Mouse (Mus musculus) kidney, embryonic 14.5 days (tissue): ENCODE results near the gene AI837181. TPM values are rescaled to one million over a fixed set of nuclear protein-coding genes. Genes with fewer than 3 reads are reported as not detected.

Experiments used
- ATAC-seq: fragments of 200-750 bp; cut with Nextera tagmentation; 2 replicates; pipeline ENCODE4 v1.8.0; 2017; ENCODE audit warnings: moderate number of reproducible peaks, mild to moderate bottlenecking, moderate TSS enrichment, moderate library complexity; ENCODE audit not compliant: low FRiP score, low TSS enrichment
- H3K27ac ChIP-seq: fragments of 300-500 bp; sonication (generic); 2 replicates; pipeline ENCODE4 v1.5.1; 2014; ENCODE audit warnings: low read depth, mild to moderate bottlenecking, low read length, moderate library complexity, mixed read lengths
- H3K27me3 ChIP-seq: fragments of 300-500 bp; sonication (generic); 2 replicates; pipeline ENCODE4 v1.6.1; 2014; ENCODE audit warnings: mild to moderate bottlenecking, low read length; ENCODE audit not compliant: control insufficient read depth, insufficient read depth
- H3K36me3 ChIP-seq: fragments of 300-500 bp; sonication (generic); 2 replicates; pipeline ENCODE4 v1.6.1; 2014; ENCODE audit warnings: low read length, mixed read lengths; ENCODE audit not compliant: control insufficient read depth, insufficient read depth
- H3K4me1 ChIP-seq: fragments of 300-500 bp; sonication (generic); 2 replicates; pipeline ENCODE4 v1.6.1; 2014; ENCODE audit warnings: low read length, mixed read lengths; ENCODE audit not compliant: control insufficient read depth, insufficient read depth
- H3K4me2 ChIP-seq: fragments of 300-500 bp; sonication (generic); replicated peaks from 2 replicates; pipeline ENCODE4 v1.6.1; 2014; ENCODE audit warnings: low read depth, mild to moderate bottlenecking, low read length
- H3K4me3 ChIP-seq: fragments of 300-500 bp; sonication (generic); 2 replicates; pipeline ENCODE4 v1.5.1; 2014; ENCODE audit warnings: mild to moderate bottlenecking, low read length
- H3K9ac ChIP-seq: fragments of 300-500 bp; sonication (generic); 2 replicates; pipeline ENCODE4 v1.6.1; 2014; ENCODE audit warnings: low read depth, mild to moderate bottlenecking, low read length, moderate library complexity
- H3K9me3 ChIP-seq: fragments of 300-500 bp; sonication (generic); 2 replicates; pipeline ENCODE4 v1.6.1; 2016; ENCODE audit warnings: low read length; ENCODE audit not compliant: control insufficient read depth
- WGBS: fragments of 180-500 bp; shearing (Covaris S2); extraction: QIAGEN DNeasy Blood & Tissue Kit; methylation state at CpG from one replicate; pipeline ENCODE4 v1.1.7; 2014; 5-methylcytosine and 5-hydroxymethylcytosine counted together
- polyA plus RNA-seq: library from polyadenylated mRNA; unstranded; fragments of >200 nt; fragmentation: Nextera tagmentation; extraction: Ambion mirVana; gene quantifications from 2 replicates; pipeline ENCODE4 v1.2.1, GENCODE M21; 2014

AI837181 gene
- polyA plus RNA-seq, 1 experiment from 2014 or later: 40.8 TPM

DNA sequence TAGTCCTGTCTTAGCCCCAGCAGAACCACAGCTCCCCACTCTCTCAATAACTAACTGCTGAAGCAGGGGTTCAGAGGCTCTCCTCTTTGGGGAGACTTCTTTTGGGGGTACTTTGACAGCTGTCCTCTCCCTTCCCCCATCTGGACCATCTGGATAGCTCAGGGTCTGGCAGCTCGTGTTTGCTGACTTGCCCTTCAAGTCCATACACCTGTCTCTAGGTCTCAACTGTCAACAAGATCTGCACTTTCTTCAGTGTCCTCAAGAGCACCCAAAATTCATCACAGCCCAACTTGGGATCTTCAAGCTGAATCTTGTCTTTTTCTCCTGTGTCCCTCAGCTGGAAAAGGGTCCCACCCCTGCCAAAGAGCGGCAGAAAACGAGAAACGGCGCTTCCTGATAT lies 3.2 kb upstream of the AI837181 start:
- Histone ChIP-seq H3K4me1 (peaks cover 25% of the 10 kb centered on the region), H3K4me2 (no peak overlapping the region), H3K27me3 (no peaks in the 10 kb centered on the region), H3K27ac (no peak overlapping the region), H3K9me3 (no peaks in the 10 kb centered on the region), H3K9ac (no peak overlapping the region), H3K36me3 (peaks cover 34% of the 10 kb centered on the region), H3K4me3 (no peak overlapping the region)
- ATAC-seq: no peak
- WGBS: 85% methylated on average over 5 of the region's 5 CpGs

DNA sequence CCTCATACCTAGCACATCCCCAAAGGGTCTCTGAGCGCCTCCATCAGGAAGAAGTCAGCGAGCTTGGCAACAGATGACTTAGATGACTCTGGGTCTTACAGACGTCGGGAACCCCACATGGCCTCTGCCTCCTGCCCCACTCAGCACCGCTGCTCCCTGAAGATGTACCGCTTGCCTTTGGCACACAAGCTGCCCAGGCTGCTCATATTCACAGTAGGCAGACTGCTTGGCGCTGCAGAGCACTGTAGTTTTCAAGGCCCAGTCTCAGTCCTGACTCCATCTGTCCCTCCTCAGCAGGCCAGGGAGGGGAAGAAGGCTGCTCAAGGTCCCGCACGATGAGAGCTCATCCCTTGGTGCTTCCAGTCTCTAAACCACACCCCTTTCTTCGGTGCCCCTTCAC lies 2.7 kb upstream of the AI837181 start:
- WGBS: 80% methylated on average over 10 of the region's 10 CpGs
- H3K4me2 ChIP-seq: no peak overlapping the region
- no peak overlapping the region for H3K4me3 ChIP-seq
- peaks cover 25% of the 10 kb centered on the region for H3K4me1 ChIP-seq
- no peak overlapping the region for H3K27ac ChIP-seq
- ATAC-seq: no peak
- H3K27me3 ChIP-seq: no peaks in the 10 kb centered on the region
- no peaks in the 10 kb centered on the region for H3K9me3 ChIP-seq
- H3K9ac ChIP-seq: no peak overlapping the region
- peaks cover 39% of the 10 kb centered on the region for H3K36me3 ChIP-seq

DNA sequence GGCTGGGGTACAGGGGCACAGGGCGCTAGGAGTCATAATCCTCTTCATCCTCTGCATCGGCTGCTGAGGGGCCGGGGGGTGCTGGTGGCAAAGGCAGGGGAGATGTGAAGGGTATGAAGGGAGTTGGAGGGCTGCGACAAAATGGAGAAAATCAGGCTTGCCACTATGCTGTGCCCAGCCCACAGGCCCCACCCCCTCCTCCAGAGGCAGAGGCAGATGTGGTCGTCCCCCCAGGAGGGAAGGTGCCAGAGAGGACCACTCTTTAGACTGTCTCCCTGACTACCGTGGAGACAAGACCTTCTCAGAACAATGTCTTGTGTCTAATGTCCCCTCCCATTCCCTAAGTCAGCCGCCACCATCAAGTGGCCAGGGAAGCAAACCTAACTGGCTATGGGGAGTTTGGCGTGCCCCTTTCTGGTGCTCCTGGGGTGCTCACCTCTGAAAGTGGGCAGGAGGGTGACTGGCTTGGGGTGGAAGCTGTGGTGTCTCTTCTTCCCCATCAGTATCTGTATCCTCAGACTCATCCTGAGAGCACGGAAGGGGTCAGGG lies 2.0 kb upstream of the AI837181 start:
- 88% methylated on average over 9 of the region's 9 CpGs for WGBS
- Histone ChIP-seq H3K4me2 (peak overlapping the region; percentile 78), H3K4me1 (peaks cover 25% of the 10 kb centered on the region), H3K36me3 (peaks cover 40% of the 10 kb centered on the region), H3K27me3 (no peaks in the 10 kb centered on the region), H3K9me3 (no peaks in the 10 kb centered on the region), H3K4me3 (peak overlapping the region; percentile 93), H3K9ac (0 out of 2 replicates have a peak overlapping the region, but pooled peaks have one; percentile 97), H3K27ac (no peak overlapping the region)
- ATAC-seq: no peak

DNA sequence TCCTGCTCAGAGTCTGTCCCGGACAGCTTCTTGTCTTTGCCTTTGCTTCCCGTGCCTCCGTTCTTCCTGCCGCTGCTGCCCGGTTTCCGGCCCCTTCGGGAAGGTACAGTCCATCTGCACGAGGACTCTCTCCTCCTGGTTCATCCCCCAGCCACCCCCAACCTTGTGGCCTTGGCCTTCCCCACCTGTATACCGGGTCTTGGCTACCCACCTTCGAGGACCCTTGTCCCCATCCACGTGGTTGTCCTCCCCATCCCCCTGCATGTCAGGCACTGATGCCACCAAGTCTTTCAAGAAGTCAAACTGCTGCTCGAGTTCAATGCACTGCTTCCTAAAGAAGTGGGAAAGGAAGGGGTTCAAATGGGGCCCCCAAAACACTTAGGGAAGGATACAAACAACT lies 1.4 kb upstream of the AI837181 start:
- Histone ChIP-seq H3K27me3 (no peaks in the 10 kb centered on the region), H3K4me1 (peaks cover 25% of the 10 kb centered on the region), H3K9ac (peak overlapping the region; percentile 97; the same call in 1 of the 2 replicates), H3K4me2 (peak overlapping the region; percentile 78), H3K9me3 (no peaks in the 10 kb centered on the region), H3K36me3 (peaks cover 40% of the 10 kb centered on the region), H3K4me3 (peak overlapping the region; percentile 93), H3K27ac (peak overlapping the region; percentile 83; the same call in 1 of the 2 replicates)
- 60% methylated on average over 12 of the region's 12 CpGs for WGBS
- ATAC-seq: no peak

DNA sequence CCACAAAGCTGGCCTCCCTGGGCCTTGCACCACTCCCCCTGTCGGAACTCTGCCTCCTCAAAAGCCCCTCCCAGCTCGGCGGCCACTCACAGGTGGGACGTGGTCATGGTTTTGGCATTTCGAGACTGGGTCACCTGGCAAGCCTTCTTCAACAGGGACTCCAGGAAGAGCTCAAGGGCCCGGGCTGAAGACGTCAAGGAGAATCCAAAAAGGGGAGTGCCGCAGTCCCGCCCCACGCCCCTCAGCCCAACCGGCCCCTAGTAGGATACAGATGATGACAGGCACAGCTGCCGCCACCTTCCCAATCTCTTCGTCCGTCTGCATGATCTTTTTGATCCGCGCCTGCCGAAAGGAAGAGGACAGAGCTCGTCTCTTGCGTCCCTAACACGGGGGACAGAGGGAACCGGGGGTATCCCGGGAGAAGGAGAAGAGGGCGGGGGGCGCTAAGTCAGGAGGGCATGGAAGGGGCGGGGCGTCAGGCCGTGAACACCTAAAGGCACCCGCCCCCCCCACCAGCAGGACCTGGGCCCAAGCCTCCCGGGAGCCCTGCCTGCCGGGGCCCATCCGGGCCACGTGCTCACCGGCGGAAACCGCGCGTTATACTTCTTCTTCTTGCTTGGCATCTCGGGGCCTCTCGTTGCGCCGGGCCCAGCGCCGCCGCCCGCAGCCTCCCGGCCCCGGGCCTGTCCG lies 707 bp upstream of the AI837181 start:
- peak; percentile 64 for ATAC-seq
- peaks cover 40% of the 10 kb centered on the region for H3K36me3 ChIP-seq
- under 1% methylated on average over 46 of the region's 48 CpGs for WGBS

DNA sequence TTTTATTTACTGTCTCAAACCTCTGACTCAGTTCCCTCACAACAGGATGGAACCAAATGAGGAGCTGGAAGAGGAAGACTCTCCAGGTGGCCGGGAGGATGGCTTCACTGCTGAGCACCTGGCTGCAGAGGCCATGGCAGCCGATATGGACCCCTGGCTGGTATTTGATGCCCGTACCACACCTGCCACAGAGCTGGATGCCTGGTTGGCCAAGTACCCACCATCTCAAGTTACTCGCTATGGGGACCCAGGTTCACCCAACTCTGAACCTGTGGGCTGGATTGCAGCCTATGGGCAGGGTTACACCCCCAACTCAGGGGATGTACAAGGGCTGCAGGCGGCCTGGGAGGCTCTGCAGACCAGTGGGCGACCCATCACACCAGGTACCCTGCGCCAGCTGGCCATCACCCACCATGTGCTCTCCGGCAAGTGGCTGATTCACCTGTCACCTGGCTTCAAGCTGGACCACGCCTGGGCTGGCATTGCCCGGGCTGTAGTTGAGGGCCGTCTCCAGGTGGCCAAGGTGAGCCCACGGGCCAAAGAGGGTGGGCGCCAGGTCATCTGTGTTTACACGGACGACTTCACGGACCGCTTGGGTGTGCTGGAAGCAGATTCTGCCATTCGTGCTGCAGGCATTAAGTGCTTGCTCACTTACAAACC lies 1.1 kb downstream of the AI837181 start:
- Histone ChIP-seq H3K4me2 (peak overlapping the region; percentile 50), H3K9me3 (no peaks in the 10 kb centered on the region), H3K27ac (0 out of 2 replicates have a peak overlapping the region, but pooled peaks have one; percentile 79), H3K36me3 (peaks cover 30% of the 10 kb centered on the region), H3K27me3 (no peaks in the 10 kb centered on the region), H3K4me1 (peaks cover 25% of the 10 kb centered on the region), H3K4me3 (peak overlapping the region; percentile 93), H3K9ac (peak overlapping the region; percentile 97)
- ATAC-seq: no peak
- WGBS: 87% methylated on average over 18 of the region's 18 CpGs

More for the DNA sequence above, 707 bp upstream of the AI837181 start:
- H3K9ac ChIP-seq: peak overlapping the region; percentile 97
- H3K4me3 ChIP-seq: peak overlapping the region; percentile 93
- no peaks in the 10 kb centered on the region for H3K27me3 ChIP-seq
- H3K4me1 ChIP-seq: peaks cover 25% of the 10 kb centered on the region
- peak overlapping the region; percentile 78 for H3K4me2 ChIP-seq
- no peaks in the 10 kb centered on the region for H3K9me3 ChIP-seq
- H3K27ac ChIP-seq: peak overlapping the region; percentile 83

DNA sequence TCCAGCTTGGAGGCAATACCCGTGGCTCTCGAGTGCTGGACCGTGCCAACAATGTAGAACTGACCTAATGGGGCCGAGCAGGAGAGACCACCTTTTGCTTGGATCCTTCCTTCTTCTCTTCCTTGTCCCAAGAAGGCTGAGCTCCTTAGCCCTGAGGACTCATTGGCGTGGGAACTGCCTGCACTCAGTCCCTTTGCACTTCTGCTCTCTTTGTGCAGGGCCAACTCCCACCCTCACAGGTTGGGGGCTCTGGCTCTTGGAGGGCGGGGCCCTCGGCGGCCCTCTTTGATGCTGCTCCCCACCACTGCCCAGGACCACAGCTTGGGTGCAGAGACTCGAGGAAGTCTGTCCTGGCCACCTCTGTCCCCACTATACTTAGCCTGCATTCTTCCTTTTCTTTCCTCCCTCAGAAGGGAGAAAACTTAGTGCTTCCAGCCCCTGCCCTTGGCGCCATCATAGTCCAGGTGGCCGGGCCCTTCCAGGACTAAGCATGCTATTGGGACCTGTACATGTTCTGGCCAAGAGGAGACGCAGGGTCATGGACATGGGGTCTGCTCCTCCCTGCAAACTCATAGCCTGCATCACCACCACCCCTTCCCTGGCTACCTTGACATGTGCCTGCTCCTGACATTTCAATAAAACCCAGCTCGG lies 1.8 kb downstream of the AI837181 start:
- Histone ChIP-seq H3K27me3 (no peaks in the 10 kb centered on the region), H3K4me1 (peaks cover 25% of the 10 kb centered on the region), H3K27ac (no peak overlapping the region), H3K36me3 (peaks cover 26% of the 10 kb centered on the region), H3K9ac (peak overlapping the region; percentile 13; the same call in 1 of the 2 replicates), H3K4me3 (peak overlapping the region; percentile 93; the same call in 1 of the 2 replicates), H3K9me3 (no peaks in the 10 kb centered on the region), H3K4me2 (peak overlapping the region; percentile 50)
- 91% methylated on average over 13 of the region's 13 CpGs for WGBS
- ATAC-seq: no peak

DNA sequence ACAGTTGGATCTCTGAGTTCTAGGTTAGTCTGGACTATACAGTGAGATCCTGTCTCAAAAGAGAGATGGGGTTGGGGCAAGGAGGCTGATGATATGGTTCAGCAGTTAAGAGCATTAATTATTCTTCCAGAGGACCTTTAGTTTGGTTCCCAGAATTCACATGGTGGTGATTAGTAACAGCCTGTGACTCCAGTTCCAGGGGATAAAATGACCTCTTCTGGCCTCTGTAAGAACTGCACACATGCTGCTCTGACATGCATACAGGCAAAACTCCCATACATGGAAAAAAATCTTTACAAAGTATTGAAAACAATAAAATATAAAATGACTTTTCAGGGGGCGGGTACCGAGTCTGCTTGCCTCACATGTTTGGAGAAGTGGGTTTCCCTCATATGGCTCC lies 3.1 kb downstream of the AI837181 start:
- Histone ChIP-seq H3K4me2 (no peak overlapping the region), H3K4me3 (no peak overlapping the region), H3K27me3 (no peaks in the 10 kb centered on the region), H3K4me1 (peaks cover 28% of the 10 kb centered on the region), H3K9me3 (no peaks in the 10 kb centered on the region), H3K36me3 (peaks cover 15% of the 10 kb centered on the region), H3K9ac (no peak overlapping the region), H3K27ac (no peak overlapping the region)
- WGBS: 85% methylated on average over 2 of the region's 2 CpGs
- ATAC-seq: no peak
